Mouse (Mus musculus): ENCODE measurements around the gene Fbxl7. TPM values are rescaled to one million over a fixed set of nuclear protein-coding genes. Genes with fewer than 3 reads are reported as not detected.

The Fbxl7 gene
- polyA plus RNA-seq, 1 experiment from 2014 or later = 20.5 TPM

- Histone ChIP-seq H3K27ac (ENCODE audit: low read depth, low read length) (no peak overlapping the region), H3K36me3 (ENCODE audit: control insufficient read depth, insufficient read depth, low read length) (no peaks in the 10 kb centered on the region), H3K4me1 (replicated peaks; ENCODE audit: control insufficient read depth, insufficient read depth, low read length) (no peaks in the 10 kb centered on the region), H3K27me3 (ENCODE audit: control insufficient read depth, insufficient read depth, low read length) (no peaks in the 10 kb centered on the region), H3K4me2 (replicated peaks; ENCODE audit: low read depth, low read length) (no peak overlapping the region), H3K4me3 (ENCODE audit: low read depth, low read length) (no peak overlapping the region), H3K9ac (ENCODE audit: low read depth, low read length) (no peak overlapping the region), H3K9me3 (ENCODE audit: control insufficient read depth, low read length) (no peaks in the 10 kb centered on the region)
- WGBS = 94% methylated on average over 4 of the region's 4 CpGs
- ATAC-seq (ENCODE audit: low FRiP score) (no peak), DNase-seq (ENCODE audit: low spot score) (no peak)
Measured at GRCm38 (mm10) chr15:26642563-26642962, 252.8 kb downstream of the Fbxl7 start.

- WGBS = 70% methylated on average over 7 of the region's 7 CpGs
- ATAC-seq (ENCODE audit: low FRiP score) (no peak), DNase-seq (ENCODE audit: low spot score) (peak; percentile 27)
Measured at GRCm38 (mm10) chr15:26639726-26640125, 255.7 kb downstream of the Fbxl7 start.

DNA sequence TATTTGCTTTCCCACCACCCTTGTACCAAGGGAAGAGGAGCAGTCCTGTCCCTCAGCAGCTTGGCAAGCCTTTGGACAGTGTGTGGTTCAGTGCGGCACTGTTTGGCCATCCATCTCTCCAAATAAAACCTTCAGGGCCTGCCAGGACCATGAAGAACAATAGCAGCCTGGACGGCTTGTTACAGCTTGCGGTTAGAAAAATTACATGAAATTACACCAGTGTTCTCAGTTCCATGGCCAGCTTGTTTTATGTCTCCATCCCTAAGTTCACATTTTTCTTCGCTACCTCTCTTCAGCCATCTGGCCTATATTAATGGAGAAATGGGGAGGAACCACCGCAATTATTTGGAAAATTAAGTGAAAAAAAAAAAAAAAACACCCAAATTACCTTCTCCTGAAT, 259.8 kb downstream of the Fbxl7 start:
- DNase-seq (ENCODE audit: low spot score) = no peak
- 81% methylated on average over 5 of the region's 5 CpGs for WGBS
- Histone ChIP-seq H3K36me3 (ENCODE audit: control insufficient read depth, insufficient read depth, low read length) (no peaks in the 10 kb centered on the region), H3K4me1 (replicated peaks; ENCODE audit: control insufficient read depth, insufficient read depth, low read length) (no peaks in the 10 kb centered on the region), H3K9ac (ENCODE audit: low read depth, low read length) (no peak overlapping the region), H3K27me3 (ENCODE audit: control insufficient read depth, insufficient read depth, low read length) (no peaks in the 10 kb centered on the region), H3K9me3 (ENCODE audit: control insufficient read depth, low read length) (no peaks in the 10 kb centered on the region), H3K4me2 (replicated peaks; ENCODE audit: low read depth, low read length) (no peak overlapping the region), H3K4me3 (ENCODE audit: low read depth, low read length) (no peak overlapping the region), H3K27ac (ENCODE audit: low read depth, low read length) (no peak overlapping the region)
- no peak for ATAC-seq (ENCODE audit: low FRiP score)

More at GRCm38 (mm10) chr15:26639726-26640125, 255.7 kb downstream of the Fbxl7 start:
- no peak overlapping the region for H3K27ac ChIP-seq (ENCODE audit: low read depth, low read length)
- no peaks in the 10 kb centered on the region for H3K27me3 ChIP-seq (ENCODE audit: control insufficient read depth, insufficient read depth, low read length)
- no peaks in the 10 kb centered on the region for H3K4me1 ChIP-seq (replicated peaks; ENCODE audit: control insufficient read depth, insufficient read depth, low read length)
- no peak overlapping the region for H3K4me3 ChIP-seq (ENCODE audit: low read depth, low read length)
- no peaks in the 10 kb centered on the region for H3K9me3 ChIP-seq (ENCODE audit: control insufficient read depth, low read length)
- no peak overlapping the region for H3K9ac ChIP-seq (ENCODE audit: low read depth, low read length)
- no peak overlapping the region for H3K4me2 ChIP-seq (replicated peaks; ENCODE audit: low read depth, low read length)
- H3K36me3 ChIP-seq (ENCODE audit: control insufficient read depth, insufficient read depth, low read length) = no peaks in the 10 kb centered on the region

DNA sequence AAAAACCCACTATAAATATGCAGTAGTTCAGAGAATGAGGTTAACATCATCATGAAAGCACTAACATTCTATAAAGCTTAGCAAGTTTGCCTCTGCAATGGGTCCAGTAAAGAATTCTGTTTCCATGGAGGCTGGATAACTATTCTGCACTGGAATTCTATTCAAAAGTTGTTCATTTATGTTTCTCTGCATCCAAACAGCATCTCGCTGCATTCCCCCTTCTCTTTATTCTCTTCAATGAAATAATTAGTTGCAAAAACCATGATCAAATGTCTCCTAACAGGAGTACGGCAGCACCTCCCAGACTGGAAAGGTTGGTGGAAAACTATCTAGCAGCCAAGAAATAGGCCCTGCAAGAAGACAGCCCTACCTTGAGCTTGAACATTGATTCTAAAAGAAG, 267.2 kb downstream of the Fbxl7 start:
- Histone ChIP-seq H3K4me2 (replicated peaks; ENCODE audit: low read depth, low read length) (no peak overlapping the region), H3K4me3 (ENCODE audit: low read depth, low read length) (no peak overlapping the region), H3K9me3 (ENCODE audit: control insufficient read depth, low read length) (no peaks in the 10 kb centered on the region), H3K36me3 (ENCODE audit: control insufficient read depth, insufficient read depth, low read length) (no peaks in the 10 kb centered on the region), H3K27me3 (ENCODE audit: control insufficient read depth, insufficient read depth, low read length) (no peaks in the 10 kb centered on the region), H3K4me1 (replicated peaks; ENCODE audit: control insufficient read depth, insufficient read depth, low read length) (no peaks in the 10 kb centered on the region), H3K9ac (ENCODE audit: low read depth, low read length) (no peak overlapping the region), H3K27ac (ENCODE audit: low read depth, low read length) (no peak overlapping the region)
- DNase-seq (ENCODE audit: low spot score) (no peak), ATAC-seq (ENCODE audit: low FRiP score) (no peak)
- 51% methylated on average over 2 of the region's 2 CpGs for WGBS

- DNase-seq (ENCODE audit: low spot score) (no peak), ATAC-seq (ENCODE audit: low FRiP score) (no peak)
- 97% methylated on average over 17 of the region's 17 CpGs for WGBS
- Histone ChIP-seq H3K27me3 (ENCODE audit: control insufficient read depth, insufficient read depth, low read length) (no peaks in the 10 kb centered on the region), H3K27ac (ENCODE audit: low read depth, low read length) (no peak overlapping the region), H3K9ac (ENCODE audit: low read depth, low read length) (no peak overlapping the region), H3K4me3 (ENCODE audit: low read depth, low read length) (no peak overlapping the region), H3K4me1 (replicated peaks; ENCODE audit: control insufficient read depth, insufficient read depth, low read length) (no peaks in the 10 kb centered on the region), H3K36me3 (ENCODE audit: control insufficient read depth, insufficient read depth, low read length) (no peaks in the 10 kb centered on the region), H3K9me3 (ENCODE audit: control insufficient read depth, low read length) (no peaks in the 10 kb centered on the region), H3K4me2 (replicated peaks; ENCODE audit: low read depth, low read length) (no peak overlapping the region)
Measured at GRCm38 (mm10) chr15:26623242-26623641, 272.1 kb downstream of the Fbxl7 start.

DNA sequence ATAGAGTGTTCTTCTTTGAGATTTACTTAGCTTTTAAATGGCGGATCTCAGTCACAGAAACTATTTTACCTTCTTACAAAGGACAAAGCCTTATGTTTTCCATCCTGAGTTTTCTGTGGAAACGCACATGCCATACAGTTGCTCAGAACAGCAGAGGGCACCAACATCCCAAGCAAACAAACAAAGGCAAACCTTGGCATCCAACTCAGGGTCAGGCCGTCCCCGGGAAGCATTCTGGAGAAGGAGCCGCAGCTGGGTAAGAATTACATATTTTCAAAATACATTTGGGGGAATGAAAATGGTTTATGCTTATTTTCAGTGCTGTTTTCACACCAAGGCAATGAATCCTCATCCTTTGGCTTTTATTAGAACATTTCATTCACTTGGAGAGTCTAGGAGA, 275.1 kb downstream of the Fbxl7 start:
- no peaks in the 10 kb centered on the region for H3K36me3 ChIP-seq (ENCODE audit: control insufficient read depth, insufficient read depth, low read length)
- no peak overlapping the region for H3K4me3 ChIP-seq (ENCODE audit: low read depth, low read length)
- ATAC-seq (ENCODE audit: low FRiP score) (peak; percentile 71; the same call in 1 of the 2 replicates), DNase-seq (ENCODE audit: low spot score) (peak; percentile 59)
- H3K9ac ChIP-seq (ENCODE audit: low read depth, low read length) = no peak overlapping the region
- WGBS = 43% methylated on average over 5 of the region's 5 CpGs
- H3K27me3 ChIP-seq (ENCODE audit: control insufficient read depth, insufficient read depth, low read length) = no peaks in the 10 kb centered on the region
- H3K4me2 ChIP-seq (replicated peaks; ENCODE audit: low read depth, low read length) = no peak overlapping the region
- H3K9me3 ChIP-seq (ENCODE audit: control insufficient read depth, low read length) = no peaks in the 10 kb centered on the region
- H3K4me1 ChIP-seq (replicated peaks; ENCODE audit: control insufficient read depth, insufficient read depth, low read length) = no peaks in the 10 kb centered on the region
- no peak overlapping the region for H3K27ac ChIP-seq (ENCODE audit: low read depth, low read length)

DNA sequence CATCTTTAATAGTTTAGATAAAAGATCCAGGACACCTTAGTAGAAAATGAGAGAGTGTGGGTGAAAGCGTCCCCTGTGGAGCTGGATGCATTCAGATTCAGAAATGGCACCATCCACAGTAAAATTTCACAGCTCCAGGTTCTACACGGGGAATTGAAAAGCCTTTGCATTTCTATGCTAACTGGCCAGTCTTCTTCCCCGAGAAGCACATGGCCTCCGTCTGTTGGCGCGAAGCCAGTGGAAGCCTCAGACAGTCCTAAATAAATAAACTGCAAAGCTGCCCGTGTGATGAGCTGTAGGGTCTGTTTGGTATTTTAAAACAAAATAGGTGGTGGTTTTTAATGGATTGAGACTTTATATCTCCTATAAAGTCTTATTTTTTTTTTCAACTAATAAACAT, 276.2 kb downstream of the Fbxl7 start:
- WGBS = 63% methylated on average over 7 of the region's 7 CpGs
- no peak overlapping the region for H3K4me2 ChIP-seq (replicated peaks; ENCODE audit: low read depth, low read length)
- H3K27ac ChIP-seq (ENCODE audit: low read depth, low read length) = no peak overlapping the region
- no peaks in the 10 kb centered on the region for H3K36me3 ChIP-seq (ENCODE audit: control insufficient read depth, insufficient read depth, low read length)
- ATAC-seq (ENCODE audit: low FRiP score) (no peak), DNase-seq (ENCODE audit: low spot score) (peak; percentile 44)
- H3K9ac ChIP-seq (ENCODE audit: low read depth, low read length) = no peak overlapping the region
- H3K9me3 ChIP-seq (ENCODE audit: control insufficient read depth, low read length) = no peaks in the 10 kb centered on the region
- no peaks in the 10 kb centered on the region for H3K4me1 ChIP-seq (replicated peaks; ENCODE audit: control insufficient read depth, insufficient read depth, low read length)
- H3K4me3 ChIP-seq (ENCODE audit: low read depth, low read length) = no peak overlapping the region
- H3K27me3 ChIP-seq (ENCODE audit: control insufficient read depth, insufficient read depth, low read length) = no peaks in the 10 kb centered on the region

GRCm38 (mm10) chr15:26596239-26596638, 299.1 kb downstream of the Fbxl7 start:
- Histone ChIP-seq H3K4me2 (replicated peaks; ENCODE audit: low read depth, low read length) (no peak overlapping the region), H3K4me1 (replicated peaks; ENCODE audit: control insufficient read depth, insufficient read depth, low read length) (no peaks in the 10 kb centered on the region), H3K4me3 (ENCODE audit: low read depth, low read length) (no peak overlapping the region), H3K36me3 (ENCODE audit: control insufficient read depth, insufficient read depth, low read length) (no peaks in the 10 kb centered on the region), H3K9me3 (ENCODE audit: control insufficient read depth, low read length) (no peaks in the 10 kb centered on the region), H3K27me3 (ENCODE audit: control insufficient read depth, insufficient read depth, low read length) (no peaks in the 10 kb centered on the region), H3K9ac (ENCODE audit: low read depth, low read length) (no peak overlapping the region), H3K27ac (ENCODE audit: low read depth, low read length) (no peak overlapping the region)
- WGBS = 94% methylated on average over 3 of the region's 3 CpGs
- ATAC-seq (ENCODE audit: low FRiP score) = no peak
- no peak for DNase-seq (ENCODE audit: low spot score)

DNA sequence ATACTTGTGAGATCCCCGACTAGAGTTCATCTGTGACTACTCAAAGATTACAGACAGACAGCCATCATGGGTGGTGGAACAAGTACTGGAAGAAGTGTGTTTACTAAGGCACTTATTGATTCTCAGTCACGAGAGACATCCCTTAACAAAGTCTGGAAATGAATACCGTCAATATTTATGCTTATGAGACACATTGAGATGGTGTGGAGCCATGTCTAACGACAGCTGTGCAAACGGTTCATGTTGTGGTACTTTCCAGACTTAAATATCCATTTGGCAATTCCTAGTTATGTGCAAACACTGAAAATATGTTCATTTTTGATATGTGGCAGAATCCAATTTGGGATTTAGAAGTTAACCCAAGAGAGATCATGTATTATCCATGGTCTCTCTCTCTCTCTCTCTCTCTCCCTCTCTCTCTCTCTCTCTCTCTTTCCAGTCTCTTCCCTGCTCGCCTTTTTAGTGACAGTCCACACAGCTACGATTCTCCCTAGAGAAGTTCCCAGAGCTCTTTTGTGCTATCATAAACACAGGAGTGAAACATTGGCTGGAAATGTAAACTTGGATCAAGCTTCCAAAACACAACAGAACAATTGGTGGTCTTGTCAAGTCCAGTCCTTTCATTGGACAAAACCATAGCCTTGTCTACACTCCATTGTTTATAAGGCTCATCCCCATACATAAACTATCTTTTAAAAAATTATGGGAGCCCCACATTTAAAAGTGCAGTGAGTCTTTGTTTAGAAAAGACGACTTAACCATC, 315.3 kb downstream of the Fbxl7 start:
- no peaks in the 10 kb centered on the region for H3K4me1 ChIP-seq (replicated peaks; ENCODE audit: control insufficient read depth, insufficient read depth, low read length)
- no peak for DNase-seq (ENCODE audit: low spot score)
- no peak for ATAC-seq (ENCODE audit: low FRiP score)

More for the DNA sequence above, 315.3 kb downstream of the Fbxl7 start:
- no peaks in the 10 kb centered on the region for H3K36me3 ChIP-seq (ENCODE audit: control insufficient read depth, insufficient read depth, low read length)
- 78% methylated on average over 8 of the region's 8 CpGs for WGBS
- H3K4me2 ChIP-seq (replicated peaks; ENCODE audit: low read depth, low read length) = no peak overlapping the region
- H3K27me3 ChIP-seq (ENCODE audit: control insufficient read depth, insufficient read depth, low read length) = no peaks in the 10 kb centered on the region
- no peak overlapping the region for H3K4me3 ChIP-seq (ENCODE audit: low read depth, low read length)
- H3K27ac ChIP-seq (ENCODE audit: low read depth, low read length) = no peak overlapping the region
- H3K9ac ChIP-seq (ENCODE audit: low read depth, low read length) = no peak overlapping the region
- no peaks in the 10 kb centered on the region for H3K9me3 ChIP-seq (ENCODE audit: control insufficient read depth, low read length)

Measured in hindbrain, embryonic 11.5 days (tissue).